Mouse (Mus musculus) cerebellum, postnatal 14 days (tissue): ENCODE measurements around the gene Map3k4.
A peak's percentile ranks its signal among the peaks of the same experiment; 100 is the strongest.

Source experiments
- DNase-seq, 2 experiments: peaks; one replicate each; pipeline ENCODE4 v3.0.0; 2021; ENCODE audit warnings: mixed read lengths in 2 of 2

The Map3k4 gene

GRCm38 (mm10) chr17:12318663-12319201, at the start of gene Map3k4:
Gene Map3k4 (minus strand): TSS chr17:12318796.
- peak; percentile 97 to 98 for DNase-seq

- DNase-seq: peak; percentile 73 to 76
Observed at GRCm38 (mm10) chr17:12367373-12367930, 48.9 kb upstream of the Map3k4 start.

- peak; percentile 7 to 15 for DNase-seq
Observed at GRCm38 (mm10) chr17:12364426-12364735, 45.8 kb upstream of the Map3k4 start.

- DNase-seq: no peak
Observed at GRCm38 (mm10) chr17:12363601-12364425, 45.2 kb upstream of the Map3k4 start.

DNA sequence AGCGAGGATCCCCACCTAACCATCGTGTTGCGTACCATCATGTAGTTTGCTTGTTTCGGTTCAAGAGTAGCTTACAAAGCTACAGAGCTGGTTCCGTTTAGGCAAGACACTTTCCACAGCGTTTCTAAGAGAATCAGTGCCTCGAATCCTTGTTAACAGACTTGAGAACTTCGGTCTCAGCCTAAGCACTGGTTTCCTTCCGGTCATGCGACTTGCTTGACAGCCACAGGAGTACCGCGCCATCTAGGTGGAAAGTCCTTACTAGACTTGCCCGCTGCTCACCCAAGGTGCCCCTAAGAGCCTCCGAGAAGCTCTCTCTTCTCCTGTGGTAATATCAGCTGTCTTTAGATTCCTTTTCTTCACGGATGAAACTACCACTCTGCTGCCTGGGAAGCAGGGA, 41.3 kb upstream of the Map3k4 start:
- no peak for DNase-seq

GRCm38 (mm10) chr17:12352781-12353180, 34.2 kb upstream of the Map3k4 start:
- DNase-seq: no peak

DNA sequence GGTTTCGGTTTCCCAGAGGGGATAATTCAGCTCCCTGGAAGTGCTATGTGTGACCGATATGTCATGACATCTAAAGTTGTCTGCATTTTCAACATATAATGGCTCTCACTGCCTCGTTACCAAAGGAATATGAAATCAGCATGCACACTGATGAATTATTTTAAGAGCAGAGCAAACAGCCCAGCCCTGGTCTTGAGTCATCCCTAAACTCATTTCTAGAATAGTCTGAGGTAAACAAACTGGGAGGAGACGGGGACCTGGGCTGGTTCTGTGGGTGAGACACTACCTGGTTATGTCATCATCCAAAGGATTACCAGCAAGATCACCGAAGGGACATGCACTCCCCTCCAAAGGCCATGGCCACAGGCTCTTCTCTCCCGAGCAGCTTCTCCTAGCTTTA, 33.0 kb upstream of the Map3k4 start:
- no peak for DNase-seq

DNA sequence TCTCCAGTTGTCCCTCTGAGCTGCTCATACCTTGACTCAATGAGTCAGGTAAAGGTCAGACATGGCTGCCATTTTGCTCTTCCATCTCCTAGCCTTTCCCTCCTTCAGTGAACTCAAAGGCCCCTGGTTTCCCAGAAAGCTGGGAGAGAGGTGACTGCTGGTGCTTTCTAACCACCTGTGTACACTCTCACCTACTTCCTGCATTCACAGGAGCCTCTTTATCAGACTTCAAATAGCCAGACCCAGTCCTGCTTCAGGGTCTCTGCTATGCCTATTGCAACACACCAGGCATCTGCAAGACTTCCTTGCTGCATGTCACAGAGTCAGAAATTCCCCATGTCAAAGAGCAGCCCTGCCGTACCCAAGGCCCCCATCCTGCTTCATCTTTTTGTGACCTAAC, 28.9 kb upstream of the Map3k4 start:
- DNase-seq: no peak

- DNase-seq: peak; percentile 20 to 28
Observed at GRCm38 (mm10) chr17:12343702-12344376, 25.2 kb upstream of the Map3k4 start.

GRCm38 (mm10) chr17:12337156-12337555, 18.6 kb upstream of the Map3k4 start:
- no peak for DNase-seq

GRCm38 (mm10) chr17:12336073-12336868, 17.7 kb upstream of the Map3k4 start:
- DNase-seq: no peak

DNA sequence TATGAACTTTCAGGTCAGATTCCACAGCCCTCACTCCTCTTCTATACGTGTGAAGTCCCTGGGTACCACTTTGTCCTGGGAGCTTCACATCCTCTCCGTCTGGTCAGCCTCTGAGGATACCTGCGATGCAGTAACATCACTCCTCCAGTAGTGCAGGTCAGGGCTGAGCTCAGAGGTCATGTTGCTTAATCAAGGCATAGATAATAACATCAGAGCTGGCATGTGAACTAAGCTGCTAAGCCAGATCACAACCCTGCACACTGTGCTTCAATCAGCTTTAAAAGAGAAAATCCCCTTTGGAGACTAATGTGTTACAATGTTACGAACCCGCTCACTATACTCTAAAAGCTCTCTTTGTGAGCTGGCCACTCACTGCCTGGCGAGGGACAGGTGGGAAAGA, 16.5 kb upstream of the Map3k4 start:
- no peak for DNase-seq

GRCm38 (mm10) chr17:12327847-12328518, 9.4 kb upstream of the Map3k4 start:
- peak; percentile 38 to 47 for DNase-seq

- DNase-seq: no peak
Observed at GRCm38 (mm10) chr17:12319786-12320185, 1.2 kb upstream of the Map3k4 start.

DNA sequence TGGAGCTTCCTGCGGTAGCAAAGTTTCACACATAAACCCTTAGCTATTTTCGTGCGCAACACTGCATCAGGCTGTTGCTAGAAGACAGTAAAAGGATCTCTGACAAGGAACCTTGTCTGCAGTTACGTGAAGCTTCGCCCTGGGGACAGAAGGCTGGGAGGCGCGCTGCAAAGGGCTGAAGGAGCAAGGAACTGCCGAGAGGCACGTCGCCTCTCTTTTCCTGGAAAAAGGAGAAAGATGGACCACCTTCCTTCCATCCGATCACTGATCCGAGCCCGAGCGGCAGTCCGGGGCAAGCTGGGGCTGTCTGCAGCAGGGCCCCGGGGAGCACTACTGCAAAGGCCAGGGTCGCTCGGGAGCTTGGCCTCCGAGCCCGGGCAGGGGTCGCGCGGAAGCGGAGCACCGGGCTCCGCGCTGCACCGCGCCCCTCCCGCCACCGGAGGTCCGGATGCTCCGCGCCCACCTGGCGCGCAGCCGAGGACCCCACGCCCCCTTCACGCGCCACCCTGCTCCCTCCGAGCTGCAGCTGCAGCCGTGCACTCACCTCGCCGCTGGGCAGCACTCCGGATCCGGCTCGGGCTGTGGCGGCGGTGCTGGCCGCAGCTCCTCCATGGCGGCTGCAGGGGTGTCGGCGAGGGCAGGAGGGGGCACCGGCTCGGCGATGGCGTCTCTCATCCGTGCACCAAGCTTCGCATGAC, 493 bp downstream of the Map3k4 start:
- no peak for DNase-seq

- no peak for DNase-seq
Observed at GRCm38 (mm10) chr17:12317607-12317953, 1.0 kb downstream of the Map3k4 start.

GRCm38 (mm10) chr17:12316251-12316650, 2.3 kb downstream of the Map3k4 start:
- no peak for DNase-seq

- DNase-seq: no peak
Observed at GRCm38 (mm10) chr17:12312248-12312647, 6.3 kb downstream of the Map3k4 start.

DNA sequence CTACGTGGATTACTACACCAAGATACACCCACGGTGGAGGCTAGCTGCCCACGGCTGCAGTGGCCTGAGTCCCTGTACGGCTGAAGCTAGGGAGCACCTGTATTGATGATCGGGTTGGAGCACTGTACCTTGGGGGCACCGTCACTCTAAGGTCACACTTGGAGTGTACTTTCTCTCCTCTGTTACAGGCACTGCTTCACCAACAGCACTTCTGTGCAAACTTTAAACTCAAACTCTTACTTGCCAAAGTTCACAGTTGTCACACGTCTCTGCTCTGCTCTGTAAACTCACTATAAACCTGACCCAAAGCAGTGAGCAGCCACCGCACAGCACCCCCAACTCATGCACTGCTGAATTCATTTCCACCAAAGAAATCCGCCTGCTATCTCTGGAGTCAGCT, 9.1 kb downstream of the Map3k4 start:
- DNase-seq: no peak

DNA sequence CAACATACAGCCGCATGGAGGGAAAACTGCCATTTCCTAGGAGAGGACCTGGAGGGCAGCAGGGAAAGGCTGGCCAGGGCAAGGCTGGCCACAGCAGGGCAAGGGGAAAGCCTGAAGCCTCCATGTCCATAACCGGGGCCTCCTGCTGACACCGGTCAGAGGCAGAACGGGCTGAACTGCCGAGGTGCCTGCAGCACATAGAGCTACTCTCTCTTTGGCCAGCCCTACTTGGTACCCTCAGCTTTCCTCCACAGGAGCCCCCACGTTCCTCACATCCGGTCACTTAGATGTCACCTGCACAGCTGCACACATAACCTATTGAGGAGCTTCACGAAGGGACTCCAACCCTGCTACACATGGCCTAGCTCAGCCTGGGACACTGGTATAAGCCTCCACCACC, 9.5 kb downstream of the Map3k4 start:
- no peak for DNase-seq

DNA sequence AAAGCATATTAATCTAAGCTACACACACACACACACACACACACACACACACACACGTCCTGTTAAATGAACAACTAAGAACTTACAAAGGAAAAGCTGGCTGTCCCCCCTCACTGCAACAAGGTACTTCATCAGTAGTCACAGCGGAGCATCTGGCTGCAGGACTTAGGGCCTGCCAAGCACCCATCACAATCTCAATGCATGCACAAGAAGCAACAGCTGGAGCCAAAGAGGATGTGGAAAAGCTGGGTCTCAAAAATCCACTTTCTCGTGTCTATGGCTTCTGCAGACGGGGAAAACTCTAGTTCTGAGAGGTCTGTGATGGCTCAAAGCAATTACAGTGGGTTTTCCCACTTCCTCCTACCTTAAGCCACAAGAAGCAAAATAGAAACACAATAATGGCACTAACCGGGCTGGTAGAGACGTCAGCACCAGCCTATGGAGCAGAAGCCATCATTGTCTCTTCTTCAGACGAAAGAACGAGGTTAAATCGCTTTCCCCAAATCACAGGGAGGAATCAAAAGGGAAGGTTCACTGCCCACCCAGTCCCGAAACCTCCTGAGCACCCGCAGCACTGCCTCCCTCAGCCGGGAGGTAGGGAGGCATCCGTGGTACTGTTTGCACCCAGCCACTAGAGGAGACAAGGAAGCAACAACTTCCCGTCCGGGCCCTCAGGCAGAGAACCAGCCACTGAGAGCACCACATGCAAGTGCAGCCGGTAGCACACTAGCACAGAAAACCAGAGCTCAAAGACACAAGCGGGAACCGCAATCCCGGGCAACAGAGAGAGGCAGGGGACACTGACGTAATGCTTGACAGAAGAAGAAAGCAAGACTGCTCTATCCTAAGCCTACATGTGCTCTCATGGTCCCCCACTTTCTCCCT, 11.1 kb downstream of the Map3k4 start:
- DNase-seq: no peak
